Mouse (Mus musculus): Measurements from ENCODE around the gene Rfc2. TPM values are rescaled to one million over a fixed set of nuclear protein-coding genes. Genes with fewer than 3 reads are reported as not detected.

Gene Rfc2
- total and polyA plus RNA-seq, 3 experiments, result 222 to 283 (median 237) TPM

DNA sequence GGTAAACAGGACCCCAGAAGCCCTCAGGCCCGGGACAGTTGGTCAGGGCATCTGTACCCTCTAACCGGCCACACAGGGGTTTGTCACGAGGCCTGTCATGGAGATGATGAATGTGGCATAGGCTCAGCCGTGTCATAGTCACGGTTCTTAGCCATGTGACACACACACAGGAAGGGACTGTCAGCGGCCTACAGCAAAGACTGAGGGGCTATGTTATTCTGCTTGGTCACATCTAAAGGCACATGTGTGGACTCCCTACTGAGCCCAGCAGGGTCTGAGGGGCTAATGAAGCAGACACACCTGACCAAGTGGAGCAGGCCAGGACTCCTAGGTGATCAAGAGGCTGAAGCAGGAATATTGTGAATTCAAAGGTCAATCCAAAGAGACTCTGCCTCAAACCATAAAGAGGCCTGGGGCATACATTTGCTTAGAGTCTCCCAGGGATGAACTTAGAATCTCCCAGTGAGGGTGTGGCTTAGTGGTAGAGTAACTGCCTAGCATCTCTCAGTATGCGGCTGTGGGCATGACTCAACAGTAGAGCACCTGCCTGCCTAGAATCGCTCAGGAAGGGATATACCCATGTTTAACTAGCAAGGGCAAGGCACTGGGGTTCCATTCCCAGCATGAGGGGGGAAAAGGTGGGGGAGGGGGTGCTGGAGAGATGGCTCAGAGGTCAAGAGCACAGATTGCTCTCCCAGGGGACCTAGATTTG is 30.8 kb downstream of the Rfc2 start:
- H3K27me3 ChIP-seq (replicated peaks), result no peaks in the 10 kb centered on the region
- dilution Hi-C loops (cut with MboI; ENCODE audit: extremely low pct_ligation_motif_present, extremely low pct_unique_long_range_greater_than_20kb, low sequenced_read_pairs) (no loop called here), in situ Hi-C loops (cut with MboI; ENCODE audit: low pct_ligation_motif_present, low pct_unique_long_range_greater_than_20kb, low sequenced_read_pairs) (loop anchor here (25.0 kb wide), 1 partner anchor 250 kb away; no protein-coding TSS in a partner anchor)
- DNase-seq (ENCODE audit: extremely low read depth), result peak; percentile 85
- peak overlapping the region; percentile 99 for H3K27ac ChIP-seq (ENCODE audit: insufficient read depth, low read depth)
- peaks cover 46% of the 10 kb centered on the region for H3K79me2 ChIP-seq (replicated peaks; ENCODE audit: control insufficient read depth, extremely low read depth, insufficient read depth, poor library complexity, severe bottlenecking)
- H3K4me1 ChIP-seq (ENCODE audit: control insufficient read depth in 1 of 2, insufficient read depth in 2 of 2), result peaks cover 20 to 64% of the 10 kb centered on the region in 2 experiments
- TF ChIP-seq BHLHE40 (IDR thresholded peaks at IDR 0.05; ENCODE audit: low read depth, low read length) (peak; percentile 83), NELFE (IDR thresholded peaks at IDR 0.05; ENCODE audit: low read depth, low read length) (peak; percentile 50; the same call in 1 of the 2 replicates), ZNF384 (IDR thresholded peaks at IDR 0.05; ENCODE audit: low read depth, low read length) (no peak), MAFK (IDR thresholded peaks at IDR 0.05; ENCODE audit: insufficient replicate concordance, low read length) (0 out of 2 replicates have a peak, but pooled peaks have one; percentile 44), RCOR1 (conservative IDR thresholded peaks at IDR 0.05; ENCODE audit: low read depth, low read length) (0 out of 2 replicates have a peak, but pooled peaks have one; percentile 19), POLR2A (IDR thresholded peaks at IDR 0.05; ENCODE audit: low read depth, low read length) (peak; percentile 45), E2F4 (IDR thresholded peaks at IDR 0.05; ENCODE audit: insufficient replicate concordance, low read depth, low read length) (no peak), GABPA (IDR thresholded peaks at IDR 0.05; ENCODE audit: insufficient replicate concordance, low read depth, low read length) (no peak), MAZ (IDR thresholded peaks at IDR 0.05; ENCODE audit: low read depth, low read length) (no peak), ZKSCAN1 (IDR thresholded peaks at IDR 0.05; ENCODE audit: borderline replicate concordance, low read depth, low read length) (no peak), CHD1 (IDR thresholded peaks at IDR 0.05; ENCODE audit: low read depth, low read length) (0 out of 2 replicates have a peak, but pooled peaks have one; percentile 24), ZC3H11A (IDR thresholded peaks at IDR 0.05; ENCODE audit: low read depth, low read length) (no peak), RAD21 (IDR thresholded peaks at IDR 0.05; ENCODE audit: low read depth, low read length) (no peak), USF2 (conservative IDR thresholded peaks at IDR 0.05; ENCODE audit: low read depth, low read length) (0 out of 2 replicates have a peak, but pooled peaks have one; percentile 32), IRF4 (IDR thresholded peaks at IDR 0.05; ENCODE audit: low read depth, low read length) (peak; percentile 51), ZMIZ1 (IDR thresholded peaks at IDR 0.05; ENCODE audit: low read depth, low read length) (peak; percentile 43; the same call in 1 of the 2 replicates), TCF12 (IDR thresholded peaks at IDR 0.05; ENCODE audit: low read depth, low read length) (peak; percentile 70; the same call in 1 of the 2 replicates), SMC3 (IDR thresholded peaks at IDR 0.05; ENCODE audit: low read depth, low read length) (0 out of 2 replicates have a peak, but pooled peaks have one; percentile 2), HCFC1 (IDR thresholded peaks at IDR 0.05; ENCODE audit: low read depth, low read length) (no peak), POLR2AphosphoS2 (IDR thresholded peaks at IDR 0.05; ENCODE audit: low read depth, low read length) (no peak), EP300 (IDR thresholded peaks at IDR 0.05; ENCODE audit: low read length) (peak; percentile 43), ETS1 (conservative IDR thresholded peaks at IDR 0.05; ENCODE audit: low read depth, low read length) (peak; percentile 58), MEF2A (IDR thresholded peaks at IDR 0.05; ENCODE audit: borderline replicate concordance, low read depth, low read length) (peak; percentile 86), MAX (IDR thresholded peaks at IDR 0.05; ENCODE audit: low read length) (peak; percentile 42), CTCF (conservative IDR thresholded peaks at IDR 0.05 in 1 of 2, IDR thresholded peaks at IDR 0.05 in 1 of 2; ENCODE audit: low read depth in 2 of 2, low read length in 2 of 2) (no peak), USF1 (IDR thresholded peaks at IDR 0.05; ENCODE audit: low read depth, low read length) (peak; percentile 41), PAX5 (IDR thresholded peaks at IDR 0.05; ENCODE audit: low read length) (no peak), JUND (conservative IDR thresholded peaks at IDR 0.05; ENCODE audit: low read depth, low read length) (no peak), TBP (conservative IDR thresholded peaks at IDR 0.05; ENCODE audit: low read depth, low read length) (0 out of 2 replicates have a peak, but pooled peaks have one; percentile 29), MXI1 (IDR thresholded peaks at IDR 0.05; ENCODE audit: low read depth, low read length) (peak; percentile 76), UBTF (IDR thresholded peaks at IDR 0.05; ENCODE audit: low read depth, low read length) (no peak), MYC (IDR thresholded peaks at IDR 0.05; ENCODE audit: low read depth, low read length) (peak; percentile 50), SIN3A (IDR thresholded peaks at IDR 0.05; ENCODE audit: low read length) (peak; percentile 87), CHD2 (IDR thresholded peaks at IDR 0.05; ENCODE audit: low read length) (peak; percentile 27; the same call in 1 of the 2 replicates), NRF1 (IDR thresholded peaks at IDR 0.05; ENCODE audit: low read depth, low read length) (no peak), JUN (IDR thresholded peaks at IDR 0.05; ENCODE audit: insufficient read depth, low read depth, low read length) (no peak), KAT2A (IDR thresholded peaks at IDR 0.05; ENCODE audit: insufficient replicate concordance, low read length) (no peak), ELF1 (IDR thresholded peaks at IDR 0.05; ENCODE audit: low read depth, low read length) (0 out of 2 replicates have a peak, but pooled peaks have one; percentile 30)
- H3K9me3 ChIP-seq (replicated peaks; ENCODE audit: low read length), result no peaks in the 10 kb centered on the region
- H3K4me2 ChIP-seq (ENCODE audit: insufficient read depth, low read depth, poor library complexity, severe bottlenecking), result peak overlapping the region; percentile 83
- peak overlapping the region; percentile 51 to 73 (median 63) for H3K4me3 ChIP-seq (replicated peaks in 1 of 3; ENCODE audit: low read depth in 2 of 3, low read length in 2 of 3, poor library complexity in 1 of 3)
- peak overlapping the region; percentile 74 for H3K9ac ChIP-seq (ENCODE audit: insufficient read depth, low read depth)
- H3K36me3 ChIP-seq (replicated peaks in 1 of 2; ENCODE audit: control insufficient read depth in 1 of 2, insufficient read depth in 1 of 2, low read length in 1 of 2), result peaks cover 16 to 41% of the 10 kb centered on the region in 2 experiments
